Mouse (Mus musculus) monocyte, adult 5-6 weeks (primary cell): Measurements from ENCODE around the gene Acap1. TPM values are rescaled to one million over a fixed set of nuclear protein-coding genes. Genes with fewer than 3 reads are reported as not detected.
"Not testable (repeated sequence)": the region's sequence is repeated elsewhere in the genome, so short reads cannot be mapped to it uniquely, and the experiment has no call there.

Experiments
- ATAC-seq: fragments of 153-309, 156-312 bp; replicated peaks from 2 replicates; pipeline ENCODE4 v1.8.0; 2017; ENCODE audit warnings: mild to moderate bottlenecking; ENCODE audit not compliant: low TSS enrichment, insufficient number of reproducible peaks, severe bottlenecking, poor library complexity, low FRiP score
- total RNA-seq: library from RNA; stranded (forward); fragments of 200-1000, 200-491, 200-594 nt; gene quantifications from 3 replicates; pipeline ENCODE4 v1.2.3, GENCODE M21; 2017

The Acap1 gene
- total RNA-seq = 83.6 to 201 TPM (median 84.0 TPM) in 3 replicates

DNA sequence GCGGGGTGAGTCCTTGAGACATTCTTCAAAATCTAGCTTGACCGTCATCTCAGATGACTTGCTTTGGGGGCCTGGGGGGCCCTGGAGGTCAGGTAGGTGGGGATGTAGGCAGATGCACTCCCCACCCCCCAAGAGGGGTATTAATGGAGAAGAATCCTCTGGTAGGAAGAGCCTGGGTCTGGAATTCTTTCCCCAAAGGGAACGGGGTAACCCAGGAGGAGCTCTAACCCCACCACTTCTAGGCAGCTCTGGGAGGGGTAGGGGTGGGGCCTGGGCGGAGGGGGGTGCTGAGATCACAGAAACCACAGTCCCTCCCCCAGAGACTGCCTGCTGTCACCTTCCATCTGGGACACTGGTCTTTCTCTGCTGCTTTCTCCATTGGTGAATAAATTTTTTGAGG is at the start of gene Acap1:
Gene Acap1 (minus strand): TSS at position 249 of the 400 bp plus-strand sequence.
- no peak for ATAC-seq

DNA sequence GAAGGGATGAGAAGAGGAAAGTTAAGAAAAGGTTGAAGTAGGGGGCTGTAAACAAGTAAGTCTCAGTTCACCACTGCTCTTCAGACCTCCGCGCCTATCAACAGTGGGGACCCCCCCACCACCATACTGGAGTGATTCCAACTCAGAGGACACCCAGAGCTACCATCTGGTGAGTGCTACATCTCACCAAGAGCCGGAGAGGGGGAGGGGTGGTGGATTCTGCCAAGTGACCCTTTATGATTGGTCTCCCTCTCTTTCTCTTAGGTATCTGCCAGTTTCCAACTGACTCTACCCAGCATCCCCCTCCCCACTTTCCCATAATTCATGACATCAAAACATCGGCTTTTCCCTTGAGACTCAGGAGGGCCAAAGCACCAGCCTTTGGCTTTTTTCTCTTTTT is 45.6 kb upstream of the Acap1 start:
- no peak for ATAC-seq

DNA sequence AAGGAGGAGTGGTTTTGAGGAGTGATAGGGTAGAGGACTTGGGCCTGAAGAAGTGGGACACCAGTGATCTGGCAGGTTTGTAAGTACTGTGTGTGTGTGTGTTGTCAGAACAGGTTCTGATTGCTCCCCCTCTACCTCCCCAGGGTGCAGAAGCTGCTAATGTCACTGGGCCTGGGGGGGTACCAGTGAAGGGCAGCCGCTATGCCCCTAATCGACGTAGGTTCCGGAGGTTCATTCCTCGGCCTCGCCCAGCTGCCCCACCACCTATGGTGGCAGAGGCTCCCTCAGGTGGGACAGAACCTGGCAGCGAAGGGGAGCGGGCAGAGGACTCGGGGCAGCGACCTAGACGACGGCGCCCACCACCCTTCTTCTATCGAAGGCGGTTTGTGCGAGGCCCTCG is 44.4 kb upstream of the Acap1 start:
- no peak for ATAC-seq

DNA sequence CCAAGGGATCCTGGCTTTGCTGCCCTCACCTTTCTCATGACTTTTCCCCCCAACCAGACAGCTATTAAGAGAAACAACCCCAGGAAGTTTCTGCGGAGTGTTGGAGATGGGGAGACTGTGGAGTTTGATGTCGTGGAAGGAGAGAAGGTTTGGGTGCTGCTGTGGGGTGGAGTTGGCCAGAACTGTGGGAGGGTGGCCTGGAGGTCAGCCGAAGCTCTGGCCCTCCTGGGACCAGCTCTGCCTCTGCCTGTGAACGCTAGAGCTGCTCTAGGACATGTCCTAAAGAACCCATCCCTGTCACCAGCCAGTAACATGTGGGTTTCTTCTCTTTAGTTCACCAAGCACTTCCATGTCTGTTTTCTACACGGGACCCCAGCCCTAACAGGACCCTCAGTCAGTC is 43.8 kb upstream of the Acap1 start:
- ATAC-seq = no peak

DNA sequence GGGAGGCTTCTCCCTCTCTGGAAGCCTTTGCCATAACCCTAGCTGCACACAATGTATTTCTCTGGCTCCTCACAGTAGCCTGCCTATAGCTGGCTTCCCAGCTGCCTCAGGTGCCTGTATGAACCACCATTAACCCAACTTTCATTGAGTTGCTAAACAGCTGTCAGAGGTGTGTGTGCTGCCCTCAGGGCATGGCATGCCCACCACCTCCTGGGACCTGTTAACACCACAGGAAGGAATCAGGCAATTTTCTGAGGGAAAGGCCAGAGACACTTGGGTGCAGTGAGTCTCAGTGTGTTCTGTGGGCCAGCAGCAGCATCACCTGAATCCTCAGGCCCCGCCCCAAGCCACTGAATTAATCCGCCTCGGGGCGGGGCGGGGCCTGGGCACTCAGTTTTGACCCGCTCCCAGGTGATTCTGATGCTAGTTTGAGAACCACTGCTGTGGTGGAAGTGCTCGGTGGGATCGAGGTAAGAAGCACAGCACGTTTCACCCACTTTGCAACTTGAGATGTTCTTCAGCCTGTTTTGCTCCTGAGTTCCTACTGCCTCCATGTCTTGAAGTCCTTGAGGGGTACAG is 43.2 kb upstream of the Acap1 start:
- no peak for ATAC-seq

DNA sequence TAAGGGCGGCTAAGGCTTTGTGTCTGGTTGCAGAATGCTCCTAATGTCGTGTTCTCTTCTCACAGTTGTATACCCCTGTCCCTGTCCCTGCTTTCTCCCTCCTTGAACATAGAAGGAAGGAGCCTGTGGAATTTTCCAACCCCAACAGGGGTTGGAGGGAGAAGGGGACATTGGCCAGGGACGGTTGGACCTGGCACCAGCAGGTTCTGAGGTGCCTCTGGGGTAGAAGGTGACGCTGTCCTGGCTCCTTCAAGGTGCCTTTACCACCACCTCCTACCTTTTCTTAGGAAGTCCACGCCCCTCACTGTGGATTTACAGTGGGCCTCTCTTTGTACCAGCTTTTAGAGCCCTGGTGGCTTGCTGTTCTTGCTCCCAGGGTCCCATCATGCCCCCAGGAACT is 42.5 kb upstream of the Acap1 start:
- ATAC-seq = no peak

DNA sequence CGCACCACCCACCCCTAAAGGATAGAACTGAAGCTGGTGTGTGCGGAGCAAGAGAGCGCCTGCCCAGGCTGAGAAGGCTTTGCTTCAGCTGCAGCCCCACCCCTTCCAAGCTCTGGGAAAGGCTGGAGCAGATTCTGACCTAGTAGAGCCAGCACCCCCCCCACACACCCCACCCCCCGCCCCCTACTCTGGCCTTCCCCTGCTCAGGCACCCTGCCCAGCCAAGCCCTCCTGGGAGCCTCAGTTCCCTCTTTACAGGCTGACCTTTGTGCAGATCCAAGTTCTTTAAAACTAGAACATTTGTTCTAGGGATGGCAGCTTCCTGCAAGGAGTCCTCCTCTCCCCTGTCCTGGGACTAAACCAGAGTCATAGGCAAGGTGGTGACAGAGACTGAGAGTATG is 42.0 kb upstream of the Acap1 start:
- no peak for ATAC-seq

DNA sequence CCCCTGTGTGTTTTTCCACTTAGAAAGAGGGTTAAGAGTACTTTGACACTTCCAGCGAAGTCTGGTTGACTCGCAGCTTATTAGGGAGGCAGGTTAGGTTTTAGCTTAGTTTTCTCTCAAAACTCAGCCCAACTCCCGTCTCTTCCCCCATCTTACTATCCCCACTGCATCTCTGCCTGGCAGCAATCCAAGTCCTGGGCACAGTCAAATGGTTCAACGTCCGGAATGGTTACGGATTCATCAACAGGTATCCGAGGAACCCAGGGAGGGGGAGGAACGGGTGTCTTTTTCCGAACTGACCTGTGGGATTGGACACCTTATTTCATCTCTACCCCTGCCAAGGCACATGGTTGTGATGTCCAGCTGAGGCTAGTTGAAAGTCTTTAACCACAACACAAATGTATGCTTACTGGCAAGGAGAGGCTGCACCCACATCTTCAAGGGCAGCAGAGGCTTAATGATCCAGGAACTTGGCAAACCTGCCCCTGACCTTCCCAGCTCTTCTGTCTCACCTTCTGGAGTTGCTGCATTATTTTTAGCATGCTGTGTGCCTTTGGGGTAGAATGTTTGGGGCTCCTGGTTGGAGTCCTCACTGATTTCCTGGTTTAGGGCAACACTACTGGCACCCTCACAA is 41.5 kb upstream of the Acap1 start:
- ATAC-seq = no peak

DNA sequence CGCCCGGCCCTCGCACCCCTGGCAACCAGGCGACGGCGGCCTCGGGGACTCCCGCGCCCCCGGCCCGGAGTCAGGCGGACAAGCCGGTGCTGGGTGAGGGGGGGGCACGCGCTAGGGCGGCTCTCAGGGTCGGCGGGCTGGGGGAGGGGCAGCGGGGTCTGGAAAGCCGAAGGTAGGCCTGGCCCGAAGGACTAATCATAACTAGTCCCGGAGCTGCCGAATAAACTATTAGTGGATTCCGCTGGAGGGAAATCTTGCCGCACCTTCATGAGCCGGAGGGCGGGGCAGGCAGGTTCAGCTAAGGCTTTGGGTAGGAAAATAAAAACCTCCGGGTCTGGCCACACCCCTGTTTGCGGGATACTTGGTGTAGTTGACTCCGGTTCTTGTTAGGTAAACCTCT is 40.8 kb upstream of the Acap1 start:
- ATAC-seq = no peak

DNA sequence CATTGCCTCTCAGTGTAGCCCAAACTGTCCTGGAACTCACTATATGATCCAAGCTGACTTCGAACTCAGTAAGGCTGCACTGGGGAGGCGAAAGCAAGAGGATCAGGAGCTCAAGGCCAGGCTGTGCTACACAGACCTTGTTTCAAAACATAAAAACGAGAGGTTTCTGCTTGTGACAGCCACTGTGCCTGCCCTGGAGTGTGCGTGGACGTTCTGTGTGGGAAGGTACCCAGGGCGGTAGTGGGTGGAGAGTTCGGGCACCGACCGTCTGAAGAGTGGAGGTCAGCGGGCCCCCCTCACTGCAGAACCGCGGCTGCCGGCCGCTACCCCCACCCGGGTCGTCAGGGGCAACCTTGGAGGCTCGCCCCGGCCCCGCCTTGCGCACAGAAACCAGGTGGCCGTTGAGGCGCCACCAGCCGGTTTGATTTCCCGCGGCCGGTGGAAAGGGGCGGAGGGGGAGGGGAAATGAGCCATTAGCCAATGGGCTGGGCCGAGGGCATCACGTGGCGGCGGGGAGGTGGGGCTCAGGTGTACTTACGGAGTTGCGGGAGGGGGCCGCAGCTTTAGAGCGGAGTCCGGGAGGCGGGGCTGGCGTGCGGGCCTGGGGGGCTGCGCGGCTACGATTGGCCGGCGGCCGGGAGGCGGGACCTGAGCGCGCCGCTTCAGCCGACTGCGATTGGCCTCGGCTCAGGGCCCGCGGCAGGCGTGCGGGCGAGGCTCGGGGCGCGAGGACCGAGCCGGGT is 40.0 kb upstream of the Acap1 start, which contains the start of gene Ybx2:
Gene Ybx2 (plus strand): TSS at position 660 of the 743 bp plus-strand sequence.
- ATAC-seq = 0 out of 2 replicates have a peak, but pooled peaks have one; percentile 32

DNA sequence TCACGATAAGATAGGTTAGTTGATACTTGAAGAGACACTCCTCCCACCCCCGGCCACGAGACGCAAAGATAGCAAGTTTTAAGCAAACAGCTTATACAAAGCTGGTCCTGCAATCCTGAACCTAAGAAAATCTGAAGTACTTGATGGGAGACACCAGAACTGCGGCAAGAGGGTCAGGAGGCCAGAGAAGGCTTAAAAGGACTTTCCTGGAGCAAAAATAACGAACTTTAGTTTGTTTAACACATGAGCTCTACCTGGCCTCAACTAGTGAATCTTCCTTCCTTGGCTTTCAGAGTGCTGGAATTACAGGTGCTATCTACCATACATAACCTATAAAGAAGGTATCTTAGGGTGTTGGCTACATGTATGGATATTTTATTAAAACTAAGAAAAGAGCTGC is 39.3 kb upstream of the Acap1 start:
- ATAC-seq = no peak

DNA sequence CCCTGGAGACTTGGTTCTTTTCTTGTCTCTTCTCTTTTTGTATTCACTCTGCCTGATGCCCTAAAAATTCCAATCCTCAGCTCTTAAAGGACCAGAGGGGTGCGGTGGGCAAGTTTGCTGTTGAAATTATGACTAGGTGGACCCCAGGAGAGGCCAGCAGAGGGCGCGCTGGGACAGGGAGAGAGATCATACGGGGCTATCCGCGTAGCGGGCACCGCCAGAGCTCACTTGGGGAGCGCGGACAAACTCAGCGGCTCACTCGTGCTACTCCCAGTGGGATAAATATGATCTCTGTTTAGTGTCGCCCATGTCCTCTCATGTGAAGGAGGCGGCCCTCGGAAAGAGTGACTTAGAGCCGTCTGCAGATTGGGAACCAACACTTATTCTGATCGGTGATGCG is 38.8 kb upstream of the Acap1 start:
- peak; percentile 58 for ATAC-seq

DNA sequence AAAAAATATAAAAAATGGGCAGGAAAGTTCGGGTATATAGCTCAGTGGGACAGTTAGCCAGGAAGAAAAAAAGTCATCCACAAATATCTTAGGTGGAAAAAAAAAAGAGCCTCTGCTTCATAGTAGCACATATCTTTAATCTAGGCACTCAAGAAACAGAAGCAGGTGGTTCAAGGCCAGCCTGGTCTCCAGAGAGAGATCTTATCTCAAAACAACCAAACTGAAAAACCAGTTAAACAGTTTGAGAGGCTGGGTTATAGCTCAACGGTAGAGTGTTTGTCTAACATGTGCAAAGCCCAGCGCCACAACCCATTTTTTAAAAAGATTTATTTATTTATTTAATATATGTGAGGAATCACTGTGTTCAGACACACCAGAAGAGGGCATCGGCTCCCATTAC is 37.7 kb upstream of the Acap1 start:
- ATAC-seq = no peak

DNA sequence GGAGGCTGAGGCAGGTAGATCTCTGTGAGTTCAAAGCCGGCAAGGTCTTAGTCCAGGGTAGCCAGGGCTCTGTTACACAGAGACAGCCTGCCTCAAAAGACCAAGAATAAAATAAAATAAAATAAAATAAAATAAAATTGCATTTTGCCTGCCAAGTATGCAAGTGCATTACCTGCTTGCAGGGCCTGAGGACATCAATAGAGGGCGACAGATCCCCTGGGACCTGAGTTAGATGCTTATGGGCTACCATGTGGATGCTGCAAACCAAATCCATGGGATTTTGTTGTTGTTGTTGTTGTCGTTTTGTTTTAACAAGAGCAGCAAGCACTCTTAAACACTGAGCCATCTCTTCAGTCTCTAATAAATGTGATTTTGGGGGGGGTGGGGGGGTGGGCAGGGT is 36.9 kb upstream of the Acap1 start:
- ATAC-seq = no peak

DNA sequence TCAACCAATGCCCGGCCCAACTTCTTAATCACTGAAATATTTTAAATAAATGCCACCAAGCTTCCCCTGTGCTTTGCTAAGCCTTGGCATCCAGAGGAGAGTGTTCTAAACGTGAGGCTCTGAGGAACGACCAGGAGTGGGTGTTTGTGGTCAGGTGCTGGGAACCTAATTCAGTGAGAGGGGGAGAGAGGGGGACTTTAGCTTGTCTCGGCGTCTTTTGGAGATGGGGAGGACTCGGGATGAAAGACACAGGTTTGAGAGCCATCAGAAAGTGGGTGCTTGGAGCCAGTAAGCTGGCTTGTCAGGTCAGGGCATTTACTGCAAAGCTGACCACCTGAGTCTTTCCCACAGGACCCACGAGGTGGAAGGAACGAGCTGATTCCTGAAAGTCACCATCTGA is 36.4 kb upstream of the Acap1 start:
- ATAC-seq = no peak

DNA sequence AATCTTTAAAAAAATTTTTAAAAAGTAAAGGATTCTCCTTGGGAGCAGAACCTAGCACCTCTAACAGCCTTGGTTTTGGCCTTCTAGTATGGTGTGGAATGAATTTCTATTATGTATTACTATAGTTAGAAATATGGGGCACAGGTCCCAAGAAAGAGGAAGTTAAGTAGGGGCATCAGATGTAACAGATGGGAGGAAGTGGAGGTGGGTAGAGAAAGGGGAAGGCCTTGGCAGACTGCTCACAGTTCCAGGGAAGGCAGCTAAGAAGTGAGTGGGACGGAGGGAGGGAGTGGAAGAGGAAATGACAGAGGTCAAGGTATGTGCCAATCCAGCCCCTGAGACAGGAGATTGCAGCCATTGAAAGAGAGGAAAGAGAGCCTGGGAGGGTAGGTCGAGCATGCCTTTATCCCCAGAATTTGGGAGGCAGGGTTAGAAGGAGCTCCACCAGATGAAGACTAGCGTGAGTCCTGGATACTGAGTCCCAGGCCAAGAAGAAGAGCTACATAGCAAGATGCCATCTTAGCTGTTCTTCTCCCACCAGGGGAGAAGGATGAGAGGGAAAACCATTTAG is 35.7 kb upstream of the Acap1 start:
- peak; percentile 93 for ATAC-seq

DNA sequence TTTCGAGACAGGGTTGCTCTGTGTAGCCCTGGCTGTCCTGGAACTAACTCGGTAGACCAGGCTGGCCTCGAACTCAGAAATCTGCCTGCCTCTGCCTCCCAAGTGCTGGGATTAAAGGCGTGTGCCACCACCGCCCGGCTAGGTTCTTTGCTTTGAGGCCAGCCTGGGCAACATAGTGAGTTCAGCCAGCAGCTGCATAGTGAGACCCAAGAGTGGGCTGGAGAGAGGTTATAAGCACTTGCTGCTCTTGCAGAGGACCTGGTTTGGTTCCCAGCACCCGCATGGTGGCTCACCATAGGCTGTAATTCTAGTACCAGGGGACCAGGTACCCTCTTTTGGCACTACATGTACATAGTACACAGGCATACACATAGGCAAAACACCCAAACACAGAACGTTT is 34.8 kb upstream of the Acap1 start:
- not testable (repeated sequence) for ATAC-seq

DNA sequence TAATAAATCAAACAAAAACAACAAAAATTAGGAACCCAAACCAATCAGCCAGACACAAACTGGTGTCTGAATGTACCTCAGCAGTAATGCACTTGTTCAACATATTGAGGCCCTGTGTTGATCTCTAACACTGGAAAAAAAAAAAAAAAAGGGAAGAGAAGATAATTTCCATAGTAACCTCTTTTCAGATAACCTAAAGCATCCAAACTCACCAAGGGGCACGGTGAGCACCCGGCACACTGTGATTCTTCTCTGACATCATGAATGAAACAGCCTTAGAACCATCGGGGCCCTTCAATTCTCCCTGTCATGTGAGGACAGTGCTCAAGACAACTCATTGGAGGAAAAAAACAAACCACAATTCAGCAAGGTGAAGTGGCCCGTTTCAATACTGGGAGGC is 34.4 kb upstream of the Acap1 start:
- no peak for ATAC-seq

DNA sequence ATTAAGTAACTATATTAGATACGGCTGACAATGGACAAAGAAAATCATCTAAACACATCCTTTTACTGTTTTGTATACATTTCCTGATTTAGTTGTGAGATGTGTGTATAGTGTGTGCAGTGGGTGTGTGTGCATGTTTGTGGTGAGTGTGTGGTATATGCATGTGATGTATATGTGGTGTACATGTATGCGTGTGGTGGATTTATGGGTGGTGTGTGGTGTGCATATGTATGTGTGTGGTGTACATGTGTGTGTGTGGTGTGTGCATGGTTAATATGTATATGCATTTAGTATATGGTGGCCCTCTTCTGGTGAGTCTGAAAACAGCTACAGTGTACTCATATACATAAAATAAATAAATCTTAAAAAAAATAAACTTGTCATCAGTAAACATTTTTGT is 32.2 kb upstream of the Acap1 start:
- ATAC-seq = no peak

DNA sequence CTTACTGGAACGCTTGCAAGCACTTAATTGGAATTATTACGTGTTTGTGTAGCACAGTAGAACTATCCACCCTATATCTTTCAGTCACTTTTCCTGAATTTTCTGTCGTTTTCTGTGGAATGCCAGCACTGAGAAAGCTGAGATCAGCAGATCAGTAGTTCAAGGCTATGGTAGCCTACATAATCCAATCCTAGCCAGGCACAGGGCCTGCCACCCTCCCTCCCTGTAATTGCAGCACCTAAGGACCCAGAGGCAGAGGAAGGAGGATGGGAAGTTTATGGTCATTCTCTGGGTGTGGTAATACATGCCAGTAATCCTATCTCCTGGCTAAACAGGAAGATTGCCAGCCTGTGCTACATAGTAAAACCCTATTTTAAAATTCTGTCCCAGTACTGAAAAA is 27.5 kb upstream of the Acap1 start:
- ATAC-seq = no peak
